Mouse (Mus musculus) v-Abl transformed pro-B cells (cell line): ENCODE results near the gene Ugt1a2.

ENCODE experiments used
- in situ Hi-C, 2 experiments: fragments of 400-800 bp; cut with MboI; formaldehyde crosslinking; loops; one replicate each; pipeline ENCODE4 v1.15.1; 2025; ENCODE audit not compliant: unreplicated experiment in 2 of 2

The Ugt1a2 gene

GRCm38 (mm10) chr1:88255466-88255857 is 55.1 kb downstream of the Ugt1a2 start:
- in situ Hi-C loops = no loop called here

- in situ Hi-C loops = no loop called here
Measured at GRCm38 (mm10) chr1:88255989-88256754, 55.8 kb downstream of the Ugt1a2 start.

- in situ Hi-C loops = no loop called here
Measured at GRCm38 (mm10) chr1:88256886-88257663, 56.7 kb downstream of the Ugt1a2 start.

- in situ Hi-C loops = no loop called here
Measured at GRCm38 (mm10) chr1:88257681-88258080, 57.3 kb downstream of the Ugt1a2 start.

- in situ Hi-C loops = no loop called here
Measured at GRCm38 (mm10) chr1:88258361-88258760, 58.0 kb downstream of the Ugt1a2 start.

GRCm38 (mm10) chr1:88258881-88259642 is 58.7 kb downstream of the Ugt1a2 start:
- in situ Hi-C loops = no loop called here

GRCm38 (mm10) chr1:88259643-88260024 is 59.2 kb downstream of the Ugt1a2 start:
- in situ Hi-C loops = no loop called here

- in situ Hi-C loops = no loop called here
Measured at GRCm38 (mm10) chr1:88260114-88260513, 59.7 kb downstream of the Ugt1a2 start.

- in situ Hi-C loops = no loop called here
Measured at GRCm38 (mm10) chr1:88260604-88261377, 60.4 kb downstream of the Ugt1a2 start.

- in situ Hi-C loops = no loop called here
Measured at GRCm38 (mm10) chr1:88261706-88262105, 61.3 kb downstream of the Ugt1a2 start.

GRCm38 (mm10) chr1:88262255-88262654 is 61.9 kb downstream of the Ugt1a2 start:
- in situ Hi-C loops = no loop called here

GRCm38 (mm10) chr1:88262961-88263360 is 62.6 kb downstream of the Ugt1a2 start:
- in situ Hi-C loops = no loop called here

GRCm38 (mm10) chr1:88263778-88264177 is 63.4 kb downstream of the Ugt1a2 start:
- in situ Hi-C loops = no loop called here

- in situ Hi-C loops = no loop called here
Measured at GRCm38 (mm10) chr1:88264237-88264868, 64.0 kb downstream of the Ugt1a2 start.

GRCm38 (mm10) chr1:88264869-88265240 is 64.5 kb downstream of the Ugt1a2 start:
- in situ Hi-C loops = no loop called here

GRCm38 (mm10) chr1:88266123-88266522 is 65.7 kb downstream of the Ugt1a2 start:
- in situ Hi-C loops = no loop called here

- in situ Hi-C loops = no loop called here
Measured at GRCm38 (mm10) chr1:88267489-88267888, 67.1 kb downstream of the Ugt1a2 start.

GRCm38 (mm10) chr1:88268070-88268469 is 67.7 kb downstream of the Ugt1a2 start:
- in situ Hi-C loops = no loop called here
